Mouse (Mus musculus): ENCODE measurements around the gene Gpx4. TPM values are rescaled to one million over a fixed set of nuclear protein-coding genes. Genes with fewer than 3 reads are reported as not detected.
A peak's percentile ranks its signal among the peaks of the same experiment; 100 is the strongest.
"Not testable (repeated sequence)": the region's sequence is repeated elsewhere in the genome, so short reads cannot be mapped to it uniquely, and the experiment has no call there.

The Gpx4 gene
- polyA plus RNA-seq, 1 experiment from 2014 or later = 670 TPM

- Histone ChIP-seq H3K4me3 (peak overlapping the region; percentile 90), H3K4me1 (peaks cover 70% of the 10 kb centered on the region), H3K9me3 (no peaks in the 10 kb centered on the region), H3K36me3 (replicated peaks) (peaks cover 39% of the 10 kb centered on the region), H3K27ac (peak overlapping the region; percentile 98), H3K27me3 (ENCODE audit: poor library complexity, severe bottlenecking) (no peaks in the 10 kb centered on the region)
- WGBS = 3% methylated on average over 77 of the region's 77 CpGs
- peak; percentile 70 for DNase-seq (ENCODE audit: extremely low spot score, low spot score)
These were observed 7.2 kb downstream of the Gpx4 start for GRCm38 (mm10) chr10:80053831-80054815.

DNA sequence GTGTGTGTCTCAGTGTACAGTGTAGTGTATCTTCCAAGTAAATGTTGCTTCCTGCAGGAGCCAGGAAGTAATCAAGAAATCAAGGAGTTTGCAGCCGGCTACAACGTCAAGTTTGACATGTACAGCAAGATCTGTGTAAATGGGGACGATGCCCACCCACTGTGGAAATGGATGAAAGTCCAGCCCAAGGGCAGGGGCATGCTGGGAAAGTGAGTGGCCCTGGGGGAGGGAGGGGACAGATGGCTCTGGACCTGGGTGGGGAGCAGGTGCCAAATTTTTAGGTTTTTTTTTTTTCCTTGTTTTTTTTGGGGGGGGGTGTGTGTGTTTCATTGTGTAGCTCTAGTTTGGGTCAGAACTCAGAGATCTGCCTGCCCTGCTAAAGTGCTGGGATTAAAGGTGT is 7.9 kb downstream of the Gpx4 start:
- peak overlapping the region; percentile 98; the same call in 1 of the 2 replicates for H3K27ac ChIP-seq
- WGBS = 69% methylated on average over 3 of the region's 3 CpGs
- peaks cover 47% of the 10 kb centered on the region for H3K36me3 ChIP-seq (replicated peaks)
- not testable (repeated sequence) for DNase-seq (ENCODE audit: extremely low spot score, low spot score); H3K9me3 ChIP-seq; H3K27me3 ChIP-seq (ENCODE audit: poor library complexity, severe bottlenecking)
- peak overlapping the region; percentile 90 for H3K4me3 ChIP-seq
- H3K4me1 ChIP-seq = peaks cover 62% of the 10 kb centered on the region

- H3K27ac ChIP-seq = 0 out of 2 replicates have a peak overlapping the region, but pooled peaks have one; percentile 25
- peak overlapping the region; percentile 90 for H3K4me3 ChIP-seq
- no peaks in the 10 kb centered on the region for H3K9me3 ChIP-seq
- no peaks in the 10 kb centered on the region for H3K27me3 ChIP-seq (ENCODE audit: poor library complexity, severe bottlenecking)
- DNase-seq (ENCODE audit: extremely low spot score, low spot score) = no peak
- H3K36me3 ChIP-seq (replicated peaks) = peaks cover 51% of the 10 kb centered on the region
- H3K4me1 ChIP-seq = peaks cover 58% of the 10 kb centered on the region
- 86% methylated on average over 5 of the region's 5 CpGs for WGBS
These were observed 8.4 kb downstream of the Gpx4 start for GRCm38 (mm10) chr10:80055364-80055763.

- H3K36me3 ChIP-seq (replicated peaks) = peaks cover 57% of the 10 kb centered on the region
- H3K27me3 ChIP-seq (ENCODE audit: poor library complexity, severe bottlenecking) = no peaks in the 10 kb centered on the region
- no peak for DNase-seq (ENCODE audit: extremely low spot score, low spot score)
- 0 out of 2 replicates have a peak overlapping the region, but pooled peaks have one; percentile 90 for H3K4me3 ChIP-seq
- peaks cover 53% of the 10 kb centered on the region for H3K4me1 ChIP-seq
- no peaks in the 10 kb centered on the region for H3K9me3 ChIP-seq
- WGBS = 90% methylated on average over 10 of the region's 10 CpGs
- no peak overlapping the region for H3K27ac ChIP-seq
These were observed 8.9 kb downstream of the Gpx4 start for GRCm38 (mm10) chr10:80055891-80056290.

GRCm38 (mm10) chr10:80056506-80056905 is 9.5 kb downstream of the Gpx4 start:
- no peak overlapping the region for H3K4me3 ChIP-seq
- H3K27ac ChIP-seq = no peak overlapping the region
- no peaks in the 10 kb centered on the region for H3K27me3 ChIP-seq (ENCODE audit: poor library complexity, severe bottlenecking)
- H3K36me3 ChIP-seq (replicated peaks) = peaks cover 63% of the 10 kb centered on the region
- DNase-seq (ENCODE audit: extremely low spot score, low spot score) = no peak
- WGBS = 92% methylated on average over 4 of the region's 4 CpGs
- no peaks in the 10 kb centered on the region for H3K9me3 ChIP-seq
- peaks cover 47% of the 10 kb centered on the region for H3K4me1 ChIP-seq

DNA sequence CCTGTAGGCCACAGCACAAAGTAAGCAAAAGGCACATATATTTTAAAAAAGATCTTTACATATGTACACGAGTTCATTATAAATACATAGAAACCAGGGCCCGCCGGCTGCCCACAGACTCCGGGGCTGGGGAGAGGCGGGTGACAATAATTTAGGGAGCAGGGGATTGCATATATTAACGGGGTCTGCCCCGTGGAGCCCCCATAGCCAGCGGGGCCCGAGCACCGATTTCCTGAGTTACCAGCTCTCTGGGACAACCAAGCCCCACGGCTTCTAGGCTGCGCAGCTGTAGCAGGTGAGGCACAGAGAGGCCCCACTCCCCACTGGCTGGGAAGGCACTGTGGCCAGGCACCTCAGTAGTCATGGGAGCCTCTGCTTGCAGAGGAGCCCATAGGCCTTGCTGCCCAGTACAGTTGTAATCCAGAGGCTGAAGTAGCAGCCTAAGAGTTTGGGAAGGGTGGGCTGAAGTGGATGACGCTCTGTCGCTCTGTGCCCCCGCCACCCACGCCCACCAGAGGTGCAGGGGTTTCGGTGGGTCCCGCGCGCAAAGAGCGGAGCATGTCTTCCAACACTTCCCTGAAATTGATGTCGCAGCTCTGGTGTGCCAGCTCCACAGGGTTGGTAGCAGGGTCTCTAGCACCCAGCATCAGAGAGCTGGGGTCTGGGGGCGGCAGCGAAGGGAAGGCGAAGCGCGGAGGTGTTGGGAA is 10.2 kb downstream of the Gpx4 start:
- WGBS = 91% methylated on average over 27 of the region's 27 CpGs

DNA sequence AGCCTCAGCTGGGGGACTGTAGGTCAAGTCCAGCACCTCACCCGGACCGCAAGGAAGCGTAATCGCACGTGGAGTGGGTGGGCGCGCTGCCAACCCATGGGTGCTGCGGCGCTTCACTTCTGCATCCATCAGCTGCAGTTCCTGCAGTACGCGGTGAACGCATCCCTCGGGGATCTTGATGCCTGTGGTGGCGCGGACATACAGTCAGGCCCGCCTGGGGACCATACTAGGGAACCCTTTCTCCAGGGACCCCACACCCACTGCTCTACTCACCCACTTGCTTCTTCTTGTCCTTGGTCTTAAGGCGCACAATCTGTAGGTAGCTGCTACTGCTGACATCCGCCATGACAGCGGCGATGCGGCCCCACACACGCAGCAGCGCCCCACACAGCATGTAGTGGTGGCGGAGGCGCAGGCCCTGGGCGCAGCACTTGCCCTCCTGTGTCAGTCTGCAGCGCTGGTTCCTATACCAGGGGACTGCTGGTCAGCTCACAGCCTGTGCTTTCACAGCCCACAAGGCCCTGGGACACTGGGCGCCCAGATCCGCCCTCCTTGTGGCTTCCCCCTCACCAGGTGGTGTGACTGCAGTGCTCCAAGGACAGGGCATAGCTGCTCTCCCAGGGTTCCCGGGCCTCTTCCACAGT is 10.8 kb downstream of the Gpx4 start:
- Histone ChIP-seq H3K4me3 (no peak overlapping the region), H3K9me3 (no peaks in the 10 kb centered on the region), H3K27ac (peak overlapping the region; percentile 6; the same call in 1 of the 2 replicates), H3K36me3 (replicated peaks) (peaks cover 76% of the 10 kb centered on the region), H3K27me3 (ENCODE audit: poor library complexity, severe bottlenecking) (no peaks in the 10 kb centered on the region), H3K4me1 (peaks cover 34% of the 10 kb centered on the region)
- no peak for DNase-seq (ENCODE audit: extremely low spot score, low spot score)
- WGBS = 81% methylated on average over 30 of the region's 30 CpGs

More for the DNA sequence above, 10.2 kb downstream of the Gpx4 start:
- Histone ChIP-seq H3K27me3 (ENCODE audit: poor library complexity, severe bottlenecking) (no peaks in the 10 kb centered on the region), H3K4me1 (peaks cover 40% of the 10 kb centered on the region), H3K36me3 (replicated peaks) (peaks cover 69% of the 10 kb centered on the region), H3K9me3 (no peaks in the 10 kb centered on the region), H3K4me3 (no peak overlapping the region), H3K27ac (0 out of 2 replicates have a peak overlapping the region, but pooled peaks have one; percentile 6)
- DNase-seq (ENCODE audit: extremely low spot score, low spot score) = no peak

- WGBS = 91% methylated on average over 5 of the region's 5 CpGs
- Histone ChIP-seq H3K27ac (no peak overlapping the region), H3K27me3 (ENCODE audit: poor library complexity, severe bottlenecking) (no peaks in the 10 kb centered on the region), H3K4me3 (no peak overlapping the region), H3K36me3 (replicated peaks) (peaks cover 76% of the 10 kb centered on the region), H3K9me3 (no peaks in the 10 kb centered on the region), H3K4me1 (peaks cover under 1% of the 10 kb centered on the region; the same call in 1 of the 2 replicates)
- DNase-seq (ENCODE audit: extremely low spot score, low spot score) = no peak
These were observed 16.1 kb downstream of the Gpx4 start for GRCm38 (mm10) chr10:80063104-80063503.

DNA sequence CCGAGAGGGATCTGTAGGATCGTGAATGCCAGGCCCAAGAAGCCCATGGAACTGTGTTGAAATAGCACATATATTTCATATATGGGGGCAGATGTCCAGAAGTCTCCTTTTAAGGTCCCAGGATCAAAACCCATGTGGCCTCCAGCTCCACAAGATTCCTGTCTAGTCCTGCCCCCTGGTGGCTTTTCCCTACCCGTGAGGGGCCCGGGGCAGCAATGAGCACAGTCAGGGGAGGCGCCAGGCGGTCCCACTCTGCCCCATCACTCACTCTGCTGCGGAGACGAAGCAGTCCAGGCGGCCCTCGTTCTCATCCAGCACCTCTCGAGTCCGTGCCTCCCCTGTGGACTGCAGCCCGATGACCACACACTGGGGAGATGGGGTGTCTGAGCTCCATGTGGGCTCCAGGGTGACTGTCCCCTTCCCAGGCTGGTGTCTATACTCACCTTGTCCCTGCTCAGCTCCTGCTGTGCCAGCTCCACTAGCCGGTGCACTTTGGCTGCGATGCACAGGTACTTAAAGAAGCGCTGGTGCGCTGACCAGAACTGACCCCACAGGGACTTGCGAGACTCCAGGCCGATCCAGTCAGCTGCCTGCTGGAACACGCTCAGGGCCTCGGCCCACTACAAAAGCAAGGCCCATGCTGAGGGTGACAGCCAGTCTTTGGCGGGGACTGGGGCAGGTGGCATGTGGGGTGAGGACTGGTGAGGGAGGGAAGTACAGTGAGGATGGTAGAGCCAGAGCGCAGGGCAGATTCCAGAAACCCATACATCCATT is 17.1 kb downstream of the Gpx4 start:
- 78% methylated on average over 23 of the region's 23 CpGs for WGBS
- H3K4me1 ChIP-seq = no peaks in the 10 kb centered on the region
- H3K4me3 ChIP-seq = no peak overlapping the region
- no peaks in the 10 kb centered on the region for H3K9me3 ChIP-seq
- no peak for DNase-seq (ENCODE audit: extremely low spot score, low spot score)
- H3K27ac ChIP-seq = no peak overlapping the region
- no peaks in the 10 kb centered on the region for H3K27me3 ChIP-seq (ENCODE audit: poor library complexity, severe bottlenecking)
- peaks cover 70% of the 10 kb centered on the region for H3K36me3 ChIP-seq (replicated peaks)

- H3K4me3 ChIP-seq = no peak overlapping the region
- H3K9me3 ChIP-seq = no peaks in the 10 kb centered on the region
- no peak overlapping the region for H3K27ac ChIP-seq
- no peak for DNase-seq (ENCODE audit: extremely low spot score, low spot score)
- WGBS = 91% methylated on average over 6 of the region's 7 CpGs
- no peaks in the 10 kb centered on the region for H3K27me3 ChIP-seq (ENCODE audit: poor library complexity, severe bottlenecking)
- peaks cover 25% of the 10 kb centered on the region for H3K36me3 ChIP-seq (replicated peaks)
- H3K4me1 ChIP-seq = peaks cover 12% of the 10 kb centered on the region
These were observed 22.3 kb downstream of the Gpx4 start for GRCm38 (mm10) chr10:80069251-80069650.

- no peak overlapping the region for H3K4me3 ChIP-seq
- H3K36me3 ChIP-seq (replicated peaks) = peaks cover 19% of the 10 kb centered on the region
- H3K9me3 ChIP-seq = no peaks in the 10 kb centered on the region
- peaks cover 17% of the 10 kb centered on the region for H3K4me1 ChIP-seq
- 95% methylated on average over 4 of the region's 4 CpGs for WGBS
- H3K27me3 ChIP-seq (ENCODE audit: poor library complexity, severe bottlenecking) = 0 out of 2 replicates have a peak, but pooled peaks cover 6% of the 10 kb centered on the region
- H3K27ac ChIP-seq = 0 out of 2 replicates have a peak overlapping the region, but pooled peaks have one; percentile 21
- no peak for DNase-seq (ENCODE audit: extremely low spot score, low spot score)
These were observed 23.0 kb downstream of the Gpx4 start for GRCm38 (mm10) chr10:80069948-80070450.
